Mouse (Mus musculus) embryonic stem cell, embryonic (primary cell): Measurements from ENCODE around the gene Xrra1.
"Not testable (repeated sequence)": the region's sequence is repeated elsewhere in the genome, so short reads cannot be mapped to it uniquely, and the experiment has no call there.

Source experiments
- CTCF ChIA-PET, 4 experiments: fragments of 300-600 bp in 2 of 4; fragments of 350-600 bp in 2 of 4; sonication (Branson Sonifier 250); formaldehyde crosslinking; loops; one replicate each; lab custom pipeline; 2022; ENCODE audit warnings: inconsistent platforms in 2 of 4; lab: Charles Lee
- POLR2A ChIA-PET, 4 experiments: fragments of 300-600 bp in 2 of 4; fragments of 350-600 bp in 2 of 4; sonication (Branson Sonifier 250); formaldehyde crosslinking; loops; one replicate each; lab custom pipeline; 2022; ENCODE audit warnings: antibody characterized with exemption in 4 of 4, inconsistent platforms in 1 of 4; lab: Charles Lee

The Xrra1 gene

GRCm38 (mm10) chr7:99946356-99946755 lies 87.4 kb downstream of the Xrra1 start:
- POLR2A ChIA-PET = interaction anchor here in 3 of 4 experiments (0.9 to 1.9 kb wide), 13 partner anchors 8 to 213 kb away, joined by 3 to 15 read pairs (median 4); partner anchors contain the start of genes Rnf169 (in 2 of the 3) and Lipt2 (in 1 of the 3)
- CTCF ChIA-PET = interaction anchor here in 2 of 4 experiments (0.5 to 1.4 kb wide), 4 partner anchors 30 to 34 kb away, joined by 3 to 4 read pairs (median 3); partner anchors contain the start of gene Rnf169 (in 1 of the 2)

- CTCF ChIA-PET = interaction anchor here in 2 of 4 experiments (1.3 to 1.4 kb wide), 2 partner anchors 31 kb away, joined by 3 to 4 read pairs; no protein-coding TSS in a partner anchor
- POLR2A ChIA-PET = interaction anchor here in 3 of 4 experiments (0.9 to 1.9 kb wide), 8 partner anchors 11 to 212 kb away, joined by 3 to 15 read pairs (median 4); partner anchors contain the start of genes Rnf169 (in 2 of the 3) and Lipt2 (in 1 of the 3)
Observed at GRCm38 (mm10) chr7:99947329-99947728, 88.4 kb downstream of the Xrra1 start.

GRCm38 (mm10) chr7:99953442-99954098 lies 94.7 kb downstream of the Xrra1 start:
- ChIA-PET POLR2A (interaction anchor here in 3 of 4 experiments (0.7 to 1.6 kb wide), 5 partner anchors 20 to 205 kb away, joined by 3 to 6 read pairs (median 3); partner anchors contain the start of gene Lipt2 (in 1 of the 3)), CTCF (interaction anchor here in 1 of 4 experiments (0.8 to 1.5 kb wide), 2 partner anchors 35 to 36 kb away, joined by 3 to 4 read pairs; no protein-coding TSS in a partner anchor)

- CTCF ChIA-PET = interaction anchor here in 2 of 4 experiments (0.6 to 1.5 kb wide), 3 partner anchors 34 to 270 kb away, joined by 3 to 7 read pairs (median 4); no protein-coding TSS in a partner anchor
- POLR2A ChIA-PET = interaction anchor here in 3 of 4 experiments (0.7 to 1.7 kb wide), 6 partner anchors 8 to 129 kb away, joined by 3 to 6 read pairs (median 4); partner anchors contain the start of gene Rnf169 (in 1 of the 3)
Observed at GRCm38 (mm10) chr7:99954212-99954611, 95.3 kb downstream of the Xrra1 start.

- ChIA-PET POLR2A (interaction anchor here in 1 of 4 experiments (1.7 kb wide), 1 partner anchor 24 kb away, joined by 4 read pairs; the partner anchor contains the start of gene Rnf169), CTCF (no interaction called here)
Observed at GRCm38 (mm10) chr7:99956095-99956494, 97.2 kb downstream of the Xrra1 start.

GRCm38 (mm10) chr7:99957226-99957965 lies 98.5 kb downstream of the Xrra1 start:
- ChIA-PET POLR2A (interaction anchor here in 2 of 4 experiments (0.7 to 1.3 kb wide), 3 partner anchors 8 to 27 kb away, joined by 3 to 5 read pairs (median 3); no protein-coding TSS in a partner anchor), CTCF (interaction anchor here in 1 of 4 experiments (0.6 kb wide), 2 partner anchors 24 to 40 kb away, joined by 3 read pairs; no protein-coding TSS in a partner anchor)

- CTCF ChIA-PET, POLR2A ChIA-PET: not testable (repeated sequence)
Observed at GRCm38 (mm10) chr7:99960571-99960970, 101.7 kb downstream of the Xrra1 start.

- CTCF ChIA-PET = interaction anchor here in 1 of 4 experiments (0.6 kb wide), 1 partner anchor 315 kb away, joined by 3 read pairs; no protein-coding TSS in a partner anchor
- POLR2A ChIA-PET = interaction anchor here in 1 of 4 experiments (1.3 kb wide), 1 partner anchor 26 kb away, joined by 3 read pairs; no protein-coding TSS in a partner anchor
Observed at GRCm38 (mm10) chr7:99961518-99961917, 102.6 kb downstream of the Xrra1 start.

GRCm38 (mm10) chr7:99962536-99963236 lies 103.8 kb downstream of the Xrra1 start:
- CTCF ChIA-PET = interaction anchor here in 1 of 4 experiments (1.2 kb wide), 1 partner anchor 18 kb away, joined by 3 read pairs; no protein-coding TSS in a partner anchor

GRCm38 (mm10) chr7:99963237-99963860 lies 104.4 kb downstream of the Xrra1 start:
- ChIA-PET CTCF (no interaction called here), POLR2A (interaction anchor here in 2 of 4 experiments (1.0 to 1.1 kb wide), 3 partner anchors 10 to 17 kb away, joined by 3 to 4 read pairs (median 4); partner anchors contain the start of gene Rnf169 (in 1 of the 2))

More at GRCm38 (mm10) chr7:99962536-99963236, 103.8 kb downstream of the Xrra1 start:
- POLR2A ChIA-PET = interaction anchor here in 3 of 4 experiments (1.0 to 1.3 kb wide), 6 partner anchors 10 to 42 kb away, joined by 3 to 4 read pairs (median 3); partner anchors contain the start of gene Rnf169 (in 2 of the 3)

GRCm38 (mm10) chr7:99965020-99965841 lies 106.3 kb downstream of the Xrra1 start:
- ChIA-PET CTCF (interaction anchor here in 3 of 4 experiments (0.7 to 1.5 kb wide), 5 partner anchors 15 to 29 kb away, joined by 3 to 8 read pairs (median 3); partner anchors contain the start of gene Rnf169 (in 2 of the 3)), POLR2A (interaction anchor here (0.6 to 1.2 kb wide), 10 partner anchors 8 to 465 kb away, joined by 3 to 9 read pairs (median 4); partner anchors contain the start of gene Pold3 (in 1 of the 4))

- CTCF ChIA-PET = interaction anchor here in 1 of 4 experiments (1.3 kb wide), 1 partner anchor 23 kb away, joined by 4 read pairs; no protein-coding TSS in a partner anchor
- POLR2A ChIA-PET = interaction anchor here in 2 of 4 experiments (0.9 to 1.0 kb wide), 2 partner anchors 13 to 38 kb away, joined by 3 to 4 read pairs; no protein-coding TSS in a partner anchor
Observed at GRCm38 (mm10) chr7:99966011-99966721, 107.2 kb downstream of the Xrra1 start.
